Comparison of ENCODE assay signal across 17 mouse cellular contexts in the genomic region with DNA sequence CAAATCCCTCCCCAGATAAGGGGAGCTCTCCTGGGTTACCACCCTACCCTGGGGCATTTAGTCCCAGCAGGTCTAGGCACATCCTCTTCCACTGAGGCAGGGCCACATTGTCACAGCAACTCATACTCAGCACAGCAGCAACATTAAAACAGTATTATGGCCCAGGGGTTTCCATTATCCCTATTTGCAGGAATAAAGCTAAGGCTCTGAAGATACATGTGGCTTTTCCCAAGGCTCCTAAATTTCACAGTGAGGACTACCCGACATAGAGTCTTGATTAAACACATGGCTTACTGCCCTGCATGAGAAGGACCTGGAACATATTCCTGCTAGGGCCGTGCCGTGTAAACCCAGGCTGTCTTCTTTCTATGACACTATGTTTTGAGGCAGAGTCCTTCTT. TPM values are rescaled to one million over a fixed set of nuclear protein-coding genes. Genes with fewer than 3 reads are reported as not detected.
DNase-seq lines count a peak whose midpoint lies in the region; TF ChIP-seq lines count a peak whose summit lies in the region.
"Had no signal": no experiment of that assay in that cellular context is flagged by ENCODE, and none has a peak within 500 bp of the region (broad histone marks: within the 10 kb centered on the region; RNA-seq: fewer than 3 reads in every experiment).

No protein-coding gene starts in this region.

- no peaks in the 10 kb centered on the region for H3K9me3 ChIP-seq in heart, embryonic 10.5 days
- H3K9me3 ChIP-seq: G1E had no signal

- no peak overlapping the region for H3K27ac ChIP-seq in heart, adult 2 months
- no peak overlapping the region for H3K27ac ChIP-seq in heart, embryonic 10.5 days

- WGBS in heart, adult 2 months: 93% methylated on average over 3 of the region's 3 CpGs
- WGBS in heart, embryonic 10.5 days: 88% methylated on average over 3 of the region's 3 CpGs

- H3K36me3 ChIP-seq in heart, adult 2 months (ENCODE audit: control insufficient read depth, insufficient read depth, low read length): no peaks in the 10 kb centered on the region
- H3K36me3 ChIP-seq in heart, embryonic 10.5 days: peaks cover 48% of the 10 kb centered on the region
- H3K36me3 ChIP-seq: G1E had no signal

- TF ChIP-seq POLR2A in heart, adult 2 months (IDR thresholded peaks at IDR 0.05; ENCODE audit: insufficient read depth, low read depth, low read length): no peak

- peak; percentile 51 for DNase-seq in heart, adult 11 months
- no peak for DNase-seq in heart, adult 2 months
- DNase-seq in heart, embryonic 10.5 days (ENCODE audit: low spot score): peak; percentile 60
- no peak for DNase-seq in heart, adult 8-10 months (ENCODE audit: low spot score)
- DNase-seq: adrenal gland, adult 2 months; adrenal gland, adult 8-10 months; adrenal gland, postnatal 10 days; adrenal gland, postnatal 14 days; adrenal gland, postnatal 25 days; adrenal gland, postnatal 36 days; B cell, adult 2 months; cerebellum, adult 11 months; cerebellum, adult 11-12 months; cerebellum, adult 18-20 months had no signal

- no peaks in the 10 kb centered on the region; the same call in 1 of the 2 replicates for H3K4me1 ChIP-seq in heart, adult 2 months (ENCODE audit: control insufficient read depth, insufficient read depth, low read length)
- no peaks in the 10 kb centered on the region for H3K4me1 ChIP-seq in heart, embryonic 10.5 days

- no peak for TF ChIP-seq EP300 in heart, adult 2 months (IDR thresholded peaks at IDR 0.05; ENCODE audit: insufficient read depth, low read depth, low read length)

- H3K9ac ChIP-seq in heart, adult 2 months (ENCODE audit: low read depth, low read length): no peak overlapping the region

- H3K79me2 ChIP-seq in heart, adult 2 months (replicated peaks; ENCODE audit: control insufficient read depth, insufficient read depth, low read length): no peaks in the 10 kb centered on the region

- intact Hi-C loops in heart, adult 2 months (cut with DNase I): no loop called here

- no peaks in the 10 kb centered on the region for H3K27me3 ChIP-seq in heart, adult 2 months (ENCODE audit: control insufficient read depth, insufficient read depth, low read length)
- no peaks in the 10 kb centered on the region for H3K27me3 ChIP-seq in heart, embryonic 10.5 days (ENCODE audit: insufficient read depth, poor library complexity, severe bottlenecking)
- H3K27me3 ChIP-seq: CH12.LX, Patski had no signal

- H3K4me3 ChIP-seq in heart, adult 2 months: no peak overlapping the region
- no peak overlapping the region for H3K4me3 ChIP-seq in heart, embryonic 10.5 days

- no peak for TF ChIP-seq CTCF in heart, adult 2 months (IDR thresholded peaks at IDR 0.05)

RNA-seq across cellular contexts. Expression of a gene that starts 51.6 kb away (rescaled TPM):
- total RNA-seq in heart, adult 2 months (2021): 10 to 100 TPM in 1 of 2 experiments, 1 to 10 TPM in 1; 7.3 to 10.5 TPM
- 4.7 and 10.2 TPM in 2 replicates for polyA plus RNA-seq in heart, adult 2 months (2012; rRNA removed)
- 21.8 and 26.0 TPM in 2 replicates for polyA plus RNA-seq in heart, embryonic 10.5 days (2016; fragmentation: Nextera tagmentation; extraction: Ambion mirVana)
- total RNA-seq in heart, adult 8-10 months (2022): 10 to 100 TPM in 2 of 4 experiments, 1 to 10 TPM in 2; 5.4 to 15.5 (median 9.2) TPM

Comparison
In these comparisons a context has a peak if more than half of its experiments do, and no peak if none do; other contexts are left out.
1. DNase-seq: peak in heart, adult 11 months (single experiment) and heart, embryonic 10.5 days (single experiment); none in heart, adult 2 months (0 of 2) and heart, adult 8-10 months (single experiment).